Comparison of ENCODE assay signal across 12 mouse cellular contexts in the genomic region with DNA sequence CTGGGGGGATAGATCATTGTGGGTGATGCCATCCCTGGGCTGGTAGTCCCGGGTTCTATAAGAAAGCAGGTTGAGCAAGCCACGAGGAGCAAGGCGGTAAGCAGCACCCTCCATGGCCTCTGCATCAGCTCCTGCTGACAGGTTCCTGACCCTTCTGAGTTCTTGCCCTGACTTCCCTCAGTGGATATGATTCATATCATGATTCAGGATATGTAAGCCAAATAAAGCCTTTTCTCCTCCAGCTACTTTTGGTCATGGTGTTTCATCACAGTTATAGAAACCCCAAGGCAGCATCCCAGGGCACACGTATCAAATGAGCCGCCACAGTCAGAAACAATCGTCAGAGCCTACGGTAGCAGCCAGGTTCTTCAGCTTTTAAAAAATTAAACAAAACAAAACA.
"Had no signal": no experiment of that assay in that cellular context is flagged by ENCODE, and none has a peak within 500 bp of the region (broad histone marks: within the 10 kb centered on the region; RNA-seq: fewer than 3 reads in every experiment).

No protein-coding gene starts in this region.

- H3K9ac ChIP-seq: limb, embryonic 13.5 days; liver, embryonic 14.5 days; midbrain, embryonic 12.5 days had no signal

- H3K4me3 ChIP-seq: limb, embryonic 13.5 days; midbrain, embryonic 12.5 days had no signal

- H3K9me3 ChIP-seq: midbrain, embryonic 12.5 days had no signal

- H3K27me3 ChIP-seq: limb, embryonic 13.5 days; midbrain, embryonic 12.5 days had no signal

- H3K36me3 ChIP-seq: limb, embryonic 13.5 days had no signal

- H3K4me2 ChIP-seq: limb, embryonic 13.5 days; midbrain, embryonic 12.5 days had no signal

- ATAC-seq: midbrain, embryonic 16.5 days had no signal

- DNase-seq: kidney, postnatal 14 days; layer of hippocampus, adult 9-11 months; layer of hippocampus, postnatal 36 days; left cerebral cortex, postnatal 4 days; lung, adult 18-20 months; right cerebral cortex, adult 18-20 months; right cerebral cortex, postnatal 25 days; thymus, postnatal 4 days had no signal

- H3K27ac ChIP-seq: liver, embryonic 14.5 days; midbrain, embryonic 12.5 days had no signal
